Mouse (Mus musculus): ENCODE results near the gene Txlna. TPM values are rescaled to one million over a fixed set of nuclear protein-coding genes. Genes with fewer than 3 reads are reported as not detected.

Gene Txlna
- polyA plus RNA-seq, 1 experiment from 2014 or later: 108 TPM

Small RNA genes lying within 50 kb of the gene (microRNA-seq; reads per million reads assigned to microRNA genes)
- not detected for gene Mir7016

Other genes with a start within 250 kb of the Txlna start
- gene Zbtb8b, start 200.2 kb downstream of the Txlna start, polyA plus RNA-seq (2014; fragmentation: Nextera tagmentation; extraction: Ambion mirVana): 2.1 and 2.6 TPM in 2 replicates
- gene Bsdc1, start 179.5 kb downstream of the Txlna start, polyA plus RNA-seq (2014; fragmentation: Nextera tagmentation; extraction: Ambion mirVana): 27.6 and 31.7 TPM in 2 replicates
- not detected in 2 replicates for gene Tssk3, start 150.0 kb downstream of the Txlna start, polyA plus RNA-seq (2014; fragmentation: Nextera tagmentation; extraction: Ambion mirVana)
- not detected in 2 replicates for gene Fam229a, start 149.9 kb downstream of the Txlna start, polyA plus RNA-seq (2014; fragmentation: Nextera tagmentation; extraction: Ambion mirVana)
- 1,866 and 1,920 TPM in 2 replicates for gene Marcksl1, start 127.5 kb downstream of the Txlna start, polyA plus RNA-seq (2014; fragmentation: Nextera tagmentation; extraction: Ambion mirVana)
- gene Hdac1, start 98.4 kb downstream of the Txlna start, polyA plus RNA-seq (2014; fragmentation: Nextera tagmentation; extraction: Ambion mirVana): 243 and 258 TPM in 2 replicates
- gene Lck, start 67.4 kb downstream of the Txlna start, polyA plus RNA-seq (2014; fragmentation: Nextera tagmentation; extraction: Ambion mirVana): 6.3 and 7.0 TPM in 2 replicates
- 1.1 and 1.3 TPM in 2 replicates for gene Fam167b, start 62.5 kb downstream of the Txlna start, polyA plus RNA-seq (2014; fragmentation: Nextera tagmentation; extraction: Ambion mirVana)
- gene Eif3i, start 40.4 kb downstream of the Txlna start, polyA plus RNA-seq (2014; fragmentation: Nextera tagmentation; extraction: Ambion mirVana): 274 and 291 TPM in 2 replicates
- gene Tmem234, start 40.4 kb downstream of the Txlna start, polyA plus RNA-seq (2014; fragmentation: Nextera tagmentation; extraction: Ambion mirVana): 187 and 192 TPM in 2 replicates
- gene Dcdc2b, start 26.8 kb downstream of the Txlna start, polyA plus RNA-seq (2014; fragmentation: Nextera tagmentation; extraction: Ambion mirVana): 2.6 and 4.5 TPM in 2 replicates
- gene Iqcc, start 22.0 kb downstream of the Txlna start, polyA plus RNA-seq (2014; fragmentation: Nextera tagmentation; extraction: Ambion mirVana): 25.7 and 30.2 TPM in 2 replicates
- gene Ccdc28b, start 17.1 kb downstream of the Txlna start, polyA plus RNA-seq (2014; fragmentation: Nextera tagmentation; extraction: Ambion mirVana): 65.9 and 69.4 TPM in 2 replicates
- gene Kpna6, start 31.7 kb upstream of the Txlna start, polyA plus RNA-seq (2014; fragmentation: Nextera tagmentation; extraction: Ambion mirVana): 14.0 and 15.7 TPM in 2 replicates
- gene Tmem39b, start 55.8 kb upstream of the Txlna start, polyA plus RNA-seq (2014; fragmentation: Nextera tagmentation; extraction: Ambion mirVana): 32.4 and 34.1 TPM in 2 replicates
- gene Khdrbs1, start 101.2 kb upstream of the Txlna start, polyA plus RNA-seq (2014; fragmentation: Nextera tagmentation; extraction: Ambion mirVana): 183 and 195 TPM in 2 replicates
- 316 and 317 TPM in 2 replicates for gene Ptp4a2, start 170.2 kb upstream of the Txlna start, polyA plus RNA-seq (2014; fragmentation: Nextera tagmentation; extraction: Ambion mirVana)

All from neural tube, embryonic 11.5 days (tissue).